9 mouse cellular contexts compared by ENCODE assay signal in genomic region chr1:121398986-121399881, GRCm38 (mm10). TPM values are rescaled to one million over a fixed set of nuclear protein-coding genes. Genes with fewer than 3 reads are reported as not detected.
DNase-seq lines count a peak whose midpoint lies in the region; ATAC-seq and TF ChIP-seq lines count a peak whose summit lies in the region.
"Had no signal": no experiment of that assay in that cellular context is flagged by ENCODE, and none has a peak within 500 bp of the region (broad histone marks: within the 10 kb centered on the region; RNA-seq: fewer than 3 reads in every experiment).

No protein-coding gene starts in this region.

- H3K9ac ChIP-seq in forebrain, embryonic 12.5 days: no peak overlapping the region

- H3K4me3 ChIP-seq in heart, embryonic 10.5 days: no peak overlapping the region
- no peak overlapping the region for H3K4me3 ChIP-seq in forebrain, embryonic 12.5 days (replicated peaks)
- no peak overlapping the region for H3K4me3 ChIP-seq in left cerebral cortex, adult 2 months

- H3K27me3 ChIP-seq in heart, embryonic 10.5 days (ENCODE audit: insufficient read depth, poor library complexity, severe bottlenecking): no peaks in the 10 kb centered on the region
- H3K27me3 ChIP-seq in forebrain, embryonic 12.5 days: no peaks in the 10 kb centered on the region

- no peaks in the 10 kb centered on the region for H3K36me3 ChIP-seq in heart, embryonic 10.5 days
- H3K36me3 ChIP-seq in forebrain, embryonic 12.5 days (replicated peaks): no peaks in the 10 kb centered on the region

- H3K4me2 ChIP-seq in forebrain, embryonic 12.5 days: no peak overlapping the region
- H3K4me2 ChIP-seq: liver, embryonic 11.5 days had no signal

- H3K4me1 ChIP-seq in heart, embryonic 10.5 days: no peaks in the 10 kb centered on the region
- peaks cover 6% of the 10 kb centered on the region; the same call in 1 of the 2 replicates for H3K4me1 ChIP-seq in forebrain, embryonic 12.5 days

- no peak for TF ChIP-seq CTCF in left cerebral cortex, adult 2 months (IDR thresholded peaks at IDR 0.05)

- DNase-seq in heart, adult 8-10 months (ENCODE audit: low spot score): peak; percentile 7
- no peak for DNase-seq in heart, embryonic 10.5 days (ENCODE audit: low spot score)
- peak; percentile 25 for DNase-seq in A20 (ENCODE audit: low read depth, low spot score)
- peak; percentile 16 to 17 for DNase-seq in kidney, postnatal 36 days
- no peak for DNase-seq in left cerebral cortex, adult 2 months (ENCODE audit: extremely low spot score in 1 of 2, low spot score in 2 of 2)
- DNase-seq in B cell, adult 2 months: no peak
- no peak for DNase-seq in layer of hippocampus, adult 18-20 months (ENCODE audit: low spot score in 2 of 2)

- 72% methylated on average over 14 of the region's 14 CpGs for WGBS in heart, embryonic 10.5 days
- 65% methylated on average over 14 of the region's 14 CpGs for WGBS in forebrain, embryonic 12.5 days

- ATAC-seq in forebrain, embryonic 12.5 days (ENCODE audit: low FRiP score): peak; percentile 72

- intact Hi-C loops in left cerebral cortex, adult 2 months (cut with DNase I): loop anchor here (2.0 to 10.0 kb wide), 2 partner anchors 214 to 812 kb away; no protein-coding TSS in a partner anchor

- H3K27ac ChIP-seq in heart, embryonic 10.5 days: no peak overlapping the region
- no peak overlapping the region for H3K27ac ChIP-seq in forebrain, embryonic 12.5 days
- no peak overlapping the region for H3K27ac ChIP-seq in left cerebral cortex, adult 2 months

- no peaks in the 10 kb centered on the region for H3K9me3 ChIP-seq in heart, embryonic 10.5 days
- no peaks in the 10 kb centered on the region for H3K9me3 ChIP-seq in forebrain, embryonic 12.5 days

RNA-seq across cellular contexts. Expression of gene Ccdc93, which starts 31.6 kb away (rescaled TPM):
- 10 to 100 TPM; 12.9 to 16.1 (median 14.4) TPM for total RNA-seq in heart, adult 8-10 months (2022)
- 6.8 and 9.0 TPM in 2 replicates for polyA plus RNA-seq in heart, embryonic 10.5 days (2016; fragmentation: Nextera tagmentation; extraction: Ambion mirVana)
- 11.0 and 11.4 TPM in 2 replicates for polyA plus RNA-seq in forebrain, embryonic 12.5 days (2016; fragmentation: Nextera tagmentation; extraction: Ambion mirVana)
- 10 to 100 TPM; 23.4 to 28.5 TPM for total RNA-seq in left cerebral cortex, adult 2 months (2021)
- 10 to 100 TPM; 30.0 to 31.6 TPM for total RNA-seq in layer of hippocampus, adult 18-20 months (2021)

Comparison
In these comparisons a context has a peak if more than half of its experiments do, and no peak if none do; other contexts are left out.
1. DNase-seq: peak in heart, adult 8-10 months (single experiment), A20 (single experiment) and kidney, postnatal 36 days (2 of 2); none in heart, embryonic 10.5 days (single experiment), left cerebral cortex, adult 2 months (0 of 2), B cell, adult 2 months (0 of 2) and layer of hippocampus, adult 18-20 months (0 of 2).